Mouse (Mus musculus) intestine, postnatal 0 days (tissue): ENCODE measurements around the gene Sdf4. TPM values are rescaled to one million over a fixed set of nuclear protein-coding genes. Genes with fewer than 3 reads are reported as not detected.

ENCODE experiments used
- ATAC-seq: fragments of 200-750 bp; cut with Nextera tagmentation; 2 replicates; pipeline ENCODE4 v1.8.0; 2017; ENCODE audit warnings: mild to moderate bottlenecking, moderate TSS enrichment, moderate library complexity
- H3K27ac ChIP-seq: fragments of 300-500 bp; sonication (generic); 2 replicates; pipeline ENCODE4 v1.5.1; 2014; ENCODE audit warnings: mild to moderate bottlenecking, low read depth, low read length, moderate library complexity
- H3K27me3 ChIP-seq: fragments of 300-500 bp; sonication (generic); replicated peaks from 2 replicates; pipeline ENCODE4 v1.6.1; 2014; ENCODE audit warnings: low read length, mixed read lengths; ENCODE audit not compliant: control insufficient read depth, insufficient read depth
- H3K36me3 ChIP-seq: fragments of 300-500 bp; sonication (generic); 2 replicates; pipeline ENCODE4 v1.6.1; 2014; ENCODE audit warnings: mild to moderate bottlenecking, moderate library complexity; ENCODE audit not compliant: control insufficient read depth, insufficient read depth
- H3K4me1 ChIP-seq: fragments of 300-500 bp; sonication (generic); replicated peaks from 2 replicates; pipeline ENCODE4 v1.6.1; 2014; ENCODE audit warnings: antibody characterized with exemption, low read length, mixed read lengths; ENCODE audit not compliant: control insufficient read depth, insufficient read depth
- H3K4me2 ChIP-seq: fragments of 300-500 bp; sonication (generic); replicated peaks from 2 replicates; pipeline ENCODE4 v1.6.1; 2014; ENCODE audit warnings: low read depth, mild to moderate bottlenecking, moderate library complexity
- H3K4me3 ChIP-seq: fragments of 300-500 bp; sonication (generic); 2 replicates; pipeline ENCODE4 v1.5.1; 2014; ENCODE audit warnings: low read depth, low read length
- H3K9ac ChIP-seq: fragments of 300-500 bp; sonication (generic); 2 replicates; pipeline ENCODE4 v1.6.1; 2014; ENCODE audit warnings: mild to moderate bottlenecking, low read depth, low read length
- H3K9me3 ChIP-seq: fragments of 300-500 bp; sonication (generic); 2 replicates; pipeline ENCODE4 v1.6.1; 2016; ENCODE audit warnings: mixed run types; ENCODE audit not compliant: control insufficient read depth
- CTCF ChIP-seq: sonication (generic); IDR thresholded peaks from 2 replicates; pipeline ENCODE4 v1.5.1; 2016; ENCODE audit warnings: low read depth, mild to moderate bottlenecking, control low read depth, antibody characterized with exemption, moderate library complexity
- WGBS: fragments of 180-500 bp; shearing (Covaris S2); extraction: QIAGEN DNeasy Blood & Tissue Kit; methylation state at CpG from one replicate; pipeline ENCODE4 v1.1.7; 2014; 5-methylcytosine and 5-hydroxymethylcytosine counted together
- polyA plus RNA-seq: library from polyadenylated mRNA; unstranded; fragments of >200 nt; fragmentation: Nextera tagmentation; extraction: Ambion mirVana; gene quantifications from 2 replicates; pipeline ENCODE4 v1.2.1, GENCODE M21; 2015

Gene Sdf4
- polyA plus RNA-seq: 219 and 222 TPM in 2 replicates

DNA sequence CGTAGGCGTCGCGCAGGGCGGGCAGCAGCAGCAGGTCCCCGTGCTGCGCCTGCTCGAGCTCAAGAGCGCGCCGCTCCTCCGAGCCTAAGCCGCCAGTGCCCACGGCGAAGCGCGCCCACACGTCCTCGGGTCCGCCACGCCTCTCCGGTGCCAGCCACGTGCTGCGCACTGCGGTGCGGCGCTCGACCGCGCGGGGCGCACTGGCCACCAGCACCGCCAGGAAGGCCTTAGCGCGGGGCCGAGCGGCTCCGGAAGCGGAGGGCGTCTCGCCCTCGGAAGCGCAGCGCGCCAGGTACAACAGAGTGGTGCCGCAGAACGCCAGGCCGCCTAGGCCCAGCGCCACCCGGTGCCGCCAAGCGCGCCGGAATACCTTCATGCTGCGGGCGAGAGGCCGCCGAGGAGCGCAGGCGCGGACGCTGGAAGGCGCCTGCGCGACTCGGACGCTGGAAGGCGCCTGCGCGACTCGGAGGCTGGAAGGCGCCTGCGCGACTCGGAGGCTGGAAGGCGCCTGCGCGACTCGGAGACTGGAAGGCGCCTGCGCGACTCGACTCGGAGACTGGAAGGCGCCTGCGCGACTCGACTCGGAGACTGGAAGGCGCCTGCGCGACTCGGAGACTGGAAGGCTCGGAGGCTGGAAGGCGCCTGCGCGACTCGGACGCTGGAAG lies at the start of gene Sdf4, which contains the start of gene B3galt6:
Gene Sdf4 (plus strand): TSS at position 632 of the 665 bp plus-strand sequence.
Gene B3galt6 (minus strand): TSS at position 409 of the 665 bp plus-strand sequence.
- Histone ChIP-seq H3K36me3 (peaks cover 15% of the 10 kb centered on the region), H3K4me3 (peak within 1 kb of the TSS; percentile 90), H3K4me1 (no peaks in the 10 kb centered on the region), H3K9ac (peak within 1 kb of the TSS; percentile 75), H3K27me3 (no peaks in the 10 kb centered on the region), H3K27ac (peak within 1 kb of the TSS; percentile 96), H3K9me3 (no peaks in the 10 kb centered on the region), H3K4me2 (peak within 1 kb of the TSS; percentile 98)
- peak; percentile 98 for TF ChIP-seq CTCF
- peak; percentile 89 for ATAC-seq
- under 1% methylated on average over 92 of the region's 99 CpGs for WGBS

DNA sequence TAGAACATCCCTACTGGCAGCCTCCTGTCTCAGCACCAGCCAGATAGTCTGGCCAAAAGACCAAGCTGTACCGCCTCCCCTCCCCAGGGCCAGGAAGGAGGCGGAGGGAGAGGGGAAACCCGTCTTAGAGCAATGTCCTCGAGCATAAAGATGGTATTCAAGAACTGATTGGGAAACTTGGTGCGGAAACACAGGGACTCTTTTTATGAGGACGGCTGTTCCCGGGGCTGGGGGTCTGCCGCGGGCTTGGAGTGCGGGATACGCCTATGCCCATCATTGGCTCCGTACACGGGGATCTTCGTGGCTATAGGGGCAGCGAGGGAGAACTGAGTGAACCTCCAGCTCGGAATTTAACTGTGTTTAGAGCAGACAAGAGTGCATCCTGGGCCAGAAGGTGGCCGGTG lies 49.6 kb upstream of the Sdf4 start:
- WGBS: 2% methylated on average over 17 of the region's 17 CpGs
- peaks cover 7% of the 10 kb centered on the region for H3K4me1 ChIP-seq
- H3K9ac ChIP-seq: peak overlapping the region; percentile 92
- ATAC-seq: peak; percentile 15
- H3K27me3 ChIP-seq: no peaks in the 10 kb centered on the region
- peaks cover 15% of the 10 kb centered on the region; the same call in 1 of the 2 replicates for H3K36me3 ChIP-seq
- no peak for TF ChIP-seq CTCF
- H3K9me3 ChIP-seq: no peaks in the 10 kb centered on the region
- H3K4me3 ChIP-seq: peak overlapping the region; percentile 99
- peak overlapping the region; percentile 95 for H3K27ac ChIP-seq
- peak overlapping the region; percentile 84 for H3K4me2 ChIP-seq

DNA sequence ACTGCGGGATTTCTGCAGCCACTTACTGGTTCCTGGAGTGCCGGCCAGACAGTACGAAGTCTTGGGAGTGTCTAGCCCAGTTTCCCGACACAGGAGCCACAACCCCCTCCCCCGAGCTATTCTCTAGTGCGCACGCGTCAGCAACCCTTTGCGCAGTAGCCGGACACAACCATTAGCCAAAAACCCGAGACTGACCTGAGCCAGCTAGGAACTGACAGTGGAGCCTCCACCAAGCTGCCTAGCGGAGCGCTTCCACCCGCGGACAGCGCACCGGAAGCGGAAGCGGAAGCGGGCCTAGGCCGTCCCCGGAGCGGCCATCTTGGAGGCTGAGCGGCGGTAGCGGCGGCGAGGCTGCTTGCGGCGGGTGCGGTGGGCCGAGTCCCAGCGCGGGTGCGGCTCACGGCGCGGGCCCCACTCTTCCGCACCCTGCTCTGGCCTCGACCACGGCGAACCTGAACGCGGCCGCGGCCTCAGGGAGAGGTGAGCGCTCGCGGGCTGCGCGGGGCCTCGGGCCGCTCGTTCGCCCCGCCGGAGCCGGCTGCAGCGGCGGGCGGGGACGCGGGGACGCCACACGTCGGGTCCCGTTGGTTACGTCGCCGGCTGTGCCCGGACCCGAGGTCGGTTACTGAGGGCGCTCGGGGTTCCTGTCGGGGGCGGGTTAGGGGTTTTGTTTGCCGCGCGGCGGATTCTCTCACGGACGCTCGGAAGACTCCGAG lies 49.0 kb upstream of the Sdf4 start, which contains the start of gene Ube2j2:
Gene Ube2j2 (plus strand): TSS at position 298 of the 716 bp plus-strand sequence.
- peak; percentile 94 for ATAC-seq
- no peak; the same call in 1 of the 2 replicates for TF ChIP-seq CTCF
- WGBS: under 1% methylated on average over 79 of the region's 85 CpGs

DNA sequence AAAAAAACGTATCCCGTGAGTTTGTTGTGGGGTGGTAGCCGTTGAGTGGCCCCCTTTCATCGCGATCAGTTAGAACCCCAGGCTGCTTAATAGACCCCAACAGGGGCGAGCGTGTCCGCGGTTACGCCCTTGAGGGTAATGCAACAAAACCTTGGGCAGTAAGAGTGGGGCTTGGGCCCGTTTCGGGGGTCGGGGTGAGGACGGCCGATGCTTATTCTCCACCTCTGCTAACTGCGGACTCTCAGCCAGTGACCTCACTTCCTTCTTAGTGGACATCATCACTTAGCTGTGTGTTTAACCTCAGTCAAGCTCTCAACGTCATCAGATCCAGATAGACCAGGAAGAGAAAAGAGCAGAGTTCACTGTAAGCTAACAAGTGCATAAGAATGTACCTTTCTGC lies 48.4 kb upstream of the Sdf4 start:
- peaks cover 22% of the 10 kb centered on the region; the same call in 1 of the 2 replicates for H3K36me3 ChIP-seq
- H3K4me3 ChIP-seq: peak overlapping the region; percentile 99
- no peaks in the 10 kb centered on the region for H3K9me3 ChIP-seq
- H3K27me3 ChIP-seq: no peaks in the 10 kb centered on the region
- no peak for TF ChIP-seq CTCF
- peak overlapping the region; percentile 92 for H3K9ac ChIP-seq
- peak; percentile 55 for ATAC-seq
- peaks cover 7% of the 10 kb centered on the region for H3K4me1 ChIP-seq
- peak overlapping the region; percentile 84 for H3K4me2 ChIP-seq
- WGBS: under 1% methylated on average over 17 of the region's 17 CpGs
- peak overlapping the region; percentile 95 for H3K27ac ChIP-seq

More for the DNA sequence above, 49.0 kb upstream of the Sdf4 start, which contains the start of gene Ube2j2:
- Histone ChIP-seq H3K4me3 (peak within 1 kb of the TSS; percentile 99), H3K4me2 (peak within 1 kb of the TSS; percentile 84), H3K27me3 (no peaks in the 10 kb centered on the region), H3K36me3 (peaks cover 21% of the 10 kb centered on the region; the same call in 1 of the 2 replicates), H3K9ac (peak within 1 kb of the TSS; percentile 92), H3K27ac (peak within 1 kb of the TSS; percentile 95), H3K4me1 (peaks cover 7% of the 10 kb centered on the region), H3K9me3 (no peaks in the 10 kb centered on the region)

DNA sequence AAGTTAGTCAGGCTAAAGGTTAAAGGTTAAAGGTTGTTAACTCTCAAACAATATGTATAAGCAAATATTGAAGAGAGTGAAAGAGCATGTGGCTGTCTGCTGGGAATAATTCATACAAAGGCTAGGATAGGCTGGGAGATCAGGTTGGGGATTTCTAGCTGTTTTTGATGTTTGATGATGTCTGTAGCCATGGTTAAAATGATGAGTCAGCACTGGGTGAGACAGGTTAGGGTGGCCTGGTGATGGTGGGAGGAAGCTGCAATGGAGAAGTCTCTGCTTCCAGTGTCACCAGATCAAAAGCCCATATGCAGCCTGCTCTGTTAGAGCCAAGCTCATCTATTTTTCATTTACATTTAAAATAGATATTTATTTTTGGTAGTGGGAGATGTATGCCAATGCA lies 45.6 kb upstream of the Sdf4 start:
- no peak overlapping the region for H3K9ac ChIP-seq
- H3K9me3 ChIP-seq: no peaks in the 10 kb centered on the region
- TF ChIP-seq CTCF: no peak
- H3K27me3 ChIP-seq: no peaks in the 10 kb centered on the region
- peaks cover 7% of the 10 kb centered on the region for H3K4me1 ChIP-seq
- H3K4me3 ChIP-seq: no peak overlapping the region
- peaks cover 50% of the 10 kb centered on the region for H3K36me3 ChIP-seq
- ATAC-seq: no peak
- H3K4me2 ChIP-seq: no peak overlapping the region
- no peak overlapping the region for H3K27ac ChIP-seq

DNA sequence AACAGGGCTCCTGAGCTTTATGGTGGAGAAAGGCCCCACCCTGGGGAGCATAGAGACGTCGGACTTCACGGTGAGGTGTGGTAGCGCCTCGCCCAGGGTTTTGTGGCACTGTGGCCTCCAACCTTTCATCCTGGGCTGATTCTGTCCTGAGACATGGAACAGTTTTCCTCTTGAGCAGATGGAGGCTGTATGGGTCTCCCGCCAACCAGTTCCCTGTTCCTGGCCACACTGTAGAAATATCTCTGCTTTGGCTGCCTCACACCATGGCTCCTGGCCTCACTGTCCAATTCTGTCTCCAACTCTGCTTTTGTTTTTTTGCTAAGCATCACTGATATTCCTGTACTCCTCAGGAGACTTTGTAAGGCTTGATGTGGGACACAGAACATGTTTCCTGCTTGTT lies 37.2 kb upstream of the Sdf4 start:
- no peak for ATAC-seq
- H3K27me3 ChIP-seq: no peaks in the 10 kb centered on the region
- H3K9ac ChIP-seq: no peak overlapping the region
- no peaks in the 10 kb centered on the region for H3K9me3 ChIP-seq
- no peak overlapping the region for H3K4me3 ChIP-seq
- H3K4me2 ChIP-seq: no peak overlapping the region
- H3K27ac ChIP-seq: no peak overlapping the region
- no peak for TF ChIP-seq CTCF
- WGBS: 61% methylated on average over 6 of the region's 6 CpGs
- H3K36me3 ChIP-seq: peaks cover 73% of the 10 kb centered on the region
- no peaks in the 10 kb centered on the region for H3K4me1 ChIP-seq
